Mouse (Mus musculus): ENCODE results near the gene Ccl1.

GRCm38 (mm10) chr11:82225936-82226335, 79.6 kb downstream of the Ccl1 start:
- TF ChIP-seq CTCF (IDR thresholded peaks at IDR 0.05; ENCODE audit: borderline replicate concordance, control insufficient read depth, extremely low read depth, insufficient read depth, low read length, poor library complexity) (no peak), POLR2A (IDR thresholded peaks at IDR 0.05; ENCODE audit: control insufficient read depth, extremely low read depth, insufficient read depth, low read length, poor library complexity) (no peak)

All from thymus, adult 2 months (tissue).